Mouse (Mus musculus) right cerebral cortex, adult 2 months (tissue): ENCODE results near the gene Dppa4.

Experiments used
- DNase-seq, 2 experiments: peaks; one replicate each; pipeline ENCODE4 v3.0.0; 2021 to 2022; ENCODE audit warnings: low spot score in 2 of 2

The Dppa4 gene

DNA sequence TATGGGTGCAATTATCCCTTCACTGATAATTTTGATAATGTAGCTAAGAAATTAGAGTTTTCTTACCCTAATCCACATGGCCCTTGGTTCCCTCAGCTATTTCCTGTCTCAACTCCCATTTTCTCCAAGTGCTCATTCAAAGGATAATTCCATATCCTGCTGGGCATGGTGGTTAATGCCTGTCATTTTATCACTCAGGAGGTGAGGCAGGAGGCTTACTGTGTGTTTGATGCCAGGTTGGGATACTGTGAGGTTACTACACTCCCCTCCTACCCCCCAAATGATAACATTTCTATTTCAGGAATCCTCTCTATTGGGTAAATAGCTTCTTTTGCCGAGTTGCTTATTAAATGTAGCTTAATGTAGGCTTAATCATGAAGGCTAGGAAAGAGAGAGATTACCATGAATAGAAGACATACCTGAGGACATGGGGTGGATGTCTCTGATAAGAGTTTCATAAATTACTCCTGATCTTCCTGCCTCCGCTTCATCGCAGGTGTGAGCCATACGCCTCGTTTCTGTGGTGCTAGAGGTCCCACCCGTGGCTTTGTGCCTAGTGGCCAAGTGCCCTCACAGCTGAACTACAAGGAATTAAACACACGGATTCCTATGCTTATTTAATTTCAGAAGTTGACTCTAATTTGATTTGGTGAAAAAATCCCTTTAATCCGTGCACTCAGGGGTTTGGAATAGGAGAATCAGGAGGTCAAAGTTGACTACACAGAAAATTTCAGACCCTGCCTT, 40.2 kb downstream of the Dppa4 start:
- DNase-seq = no peak

DNA sequence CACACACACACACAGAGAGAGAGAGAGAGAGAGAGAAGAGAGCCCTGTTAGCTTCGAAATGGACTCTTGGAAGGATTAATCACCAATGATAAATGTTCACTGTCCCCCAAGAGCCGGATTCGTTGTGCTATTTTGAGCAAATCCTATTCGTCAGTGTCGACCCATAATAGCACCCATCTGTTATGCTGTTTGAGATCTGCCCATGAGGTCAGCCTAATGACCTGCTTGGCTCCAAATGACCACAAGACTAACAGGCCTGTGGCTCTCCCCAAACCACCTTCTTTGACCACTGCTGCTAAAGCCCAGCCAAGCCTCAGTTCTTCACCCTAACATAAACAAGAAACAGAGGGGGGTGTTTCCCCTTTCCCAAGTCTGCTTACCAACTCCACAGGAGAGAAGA, 43.4 kb downstream of the Dppa4 start:
- no peak for DNase-seq

DNA sequence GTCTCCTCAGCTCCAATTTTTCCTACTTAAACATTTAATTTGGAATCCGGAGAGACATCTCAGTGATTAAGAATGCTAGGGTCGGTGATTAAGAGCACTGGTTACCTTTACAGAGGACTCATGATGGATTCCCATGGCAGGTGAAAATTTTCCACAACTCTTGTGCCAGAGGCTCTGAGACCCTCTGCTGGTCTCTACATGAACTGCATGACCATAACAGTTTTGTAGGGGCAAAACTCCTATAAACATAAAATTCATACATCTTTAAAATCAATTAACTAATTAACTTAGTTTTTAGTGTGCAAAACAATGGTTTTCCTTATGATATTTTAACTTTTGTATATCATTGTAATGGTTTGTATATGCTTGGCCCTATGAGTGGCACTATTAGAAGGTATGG, 44.9 kb downstream of the Dppa4 start:
- DNase-seq = no peak

DNA sequence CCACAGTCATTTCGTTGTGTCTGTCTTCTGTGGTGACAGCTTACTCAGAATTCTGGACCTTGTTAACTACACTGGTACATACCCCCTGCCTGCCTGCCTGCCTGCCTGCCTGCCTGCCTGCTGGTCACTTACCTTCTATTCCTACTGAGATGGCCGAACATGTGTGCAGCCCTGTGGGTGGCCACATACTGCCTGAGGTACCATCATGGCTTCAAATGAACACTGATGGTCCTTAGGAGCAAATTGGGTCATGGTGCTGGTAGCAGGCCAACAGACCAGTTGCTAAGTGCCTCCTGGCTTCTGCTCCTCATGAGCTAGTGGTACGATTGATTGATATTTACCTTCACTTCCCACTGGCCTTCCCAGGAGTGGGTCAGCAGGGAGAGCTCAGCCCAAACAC, 48.3 kb downstream of the Dppa4 start:
- DNase-seq = no peak

DNA sequence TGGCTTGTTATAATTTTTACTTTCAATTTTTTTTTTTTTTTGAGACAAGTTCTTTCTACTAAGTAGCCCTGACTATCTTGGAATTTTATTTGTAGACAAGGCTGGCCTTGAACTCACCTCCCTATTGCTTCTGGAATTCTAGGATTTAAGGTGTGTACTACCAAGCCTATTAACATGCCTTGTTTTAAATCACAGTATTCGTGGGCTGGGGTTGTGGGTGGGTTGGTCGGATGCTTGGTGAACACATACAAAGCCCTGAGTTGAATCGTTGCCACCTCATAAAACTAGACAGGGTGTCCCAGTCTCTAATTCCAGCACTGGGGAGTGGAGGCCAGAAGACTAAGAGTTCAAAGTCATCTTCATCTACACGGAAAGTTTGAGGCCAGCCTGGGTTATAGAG, 51.8 kb downstream of the Dppa4 start:
- no peak for DNase-seq
